Mouse (Mus musculus) lung, postnatal 10 days (tissue): ENCODE results near the gene Tgm7.
"Not testable (repeated sequence)": the region's sequence is repeated elsewhere in the genome, so short reads cannot be mapped to it uniquely, and the experiment has no call there.

Source experiments
- DNase-seq: peaks from one replicate; pipeline ENCODE4 v3.0.0; 2021

Tgm7 gene

DNA sequence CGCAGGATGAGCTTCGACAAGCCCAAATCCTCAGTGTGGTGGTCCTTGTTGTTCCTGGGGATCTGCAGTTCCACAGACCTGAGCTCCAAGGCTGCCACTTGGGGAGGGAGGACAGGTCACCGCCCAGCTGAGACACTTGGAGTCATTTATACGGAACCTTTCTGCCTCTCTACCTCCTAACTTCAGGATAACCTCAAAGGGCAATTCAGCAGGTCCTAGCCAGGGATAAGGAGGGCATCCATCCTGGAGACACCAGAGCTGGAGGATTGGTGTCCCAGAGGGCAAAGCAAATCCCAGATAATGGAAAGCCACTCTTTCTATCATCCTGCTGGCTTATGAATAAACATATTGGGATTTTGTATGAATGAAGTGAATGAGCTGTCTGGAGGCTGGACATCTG is at the start of gene Tgm7:
TSS of gene Tgm7 (minus strand) at position 101 of the 400 bp plus-strand sequence.
- DNase-seq = no peak

DNA sequence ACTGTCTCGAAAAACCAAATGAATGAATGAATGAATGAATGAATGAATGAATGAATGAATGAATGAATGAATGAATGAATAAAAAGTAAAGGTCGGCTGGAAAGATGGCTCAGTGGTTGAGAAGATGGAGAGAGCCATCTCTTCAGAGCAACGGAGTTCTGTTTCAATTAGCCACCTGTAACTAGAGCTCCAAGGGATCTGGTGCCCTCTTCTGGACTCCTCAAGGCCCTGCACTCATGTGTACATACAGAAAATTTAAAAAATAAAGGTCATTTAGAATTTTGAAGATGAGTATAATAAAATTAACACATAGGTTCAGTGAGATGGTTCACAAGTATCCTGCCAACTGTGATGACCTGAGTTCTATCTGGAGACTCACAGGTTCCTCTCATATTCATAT is 43.5 kb upstream of the Tgm7 start:
- DNase-seq = no peak

DNA sequence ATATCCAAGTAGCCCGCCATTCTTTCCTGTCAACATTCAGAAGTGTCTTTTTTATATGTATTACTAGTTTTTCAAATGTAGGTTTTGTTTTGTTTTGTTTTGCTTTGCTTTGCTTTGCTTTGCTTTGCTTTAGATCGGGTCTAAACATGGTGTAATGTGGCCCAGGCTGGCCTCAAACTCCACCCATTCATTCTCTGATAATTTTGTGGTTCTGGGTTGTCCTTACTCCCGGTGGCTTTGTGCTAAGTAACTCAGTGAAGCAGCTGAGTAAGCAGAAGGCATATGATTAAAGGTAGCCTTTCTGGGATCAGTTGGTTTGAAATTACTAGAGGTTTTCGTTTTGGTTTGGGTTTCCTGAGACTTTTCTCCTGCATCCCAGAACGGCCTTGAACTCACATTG is 40.1 kb upstream of the Tgm7 start:
- DNase-seq = no peak

GRCm38 (mm10) chr2:121142415-121142814 is 32.8 kb upstream of the Tgm7 start:
- no peak for DNase-seq

- DNase-seq = no peak
Observed at GRCm38 (mm10) chr2:121141216-121142035, 31.8 kb upstream of the Tgm7 start.

- DNase-seq = peak; percentile 91
Observed at GRCm38 (mm10) chr2:121140018-121140882, 30.7 kb upstream of the Tgm7 start, which contains the start of the genes Adal and Lcmt2. Gene Adal, plus strand, starts transcription at chr2:121140428. Gene Lcmt2, minus strand, starts transcription at chr2:121140653.

- peak; percentile 61 for DNase-seq
Observed at GRCm38 (mm10) chr2:121139266-121140017, 29.8 kb upstream of the Tgm7 start.

GRCm38 (mm10) chr2:121137371-121137770 is 27.8 kb upstream of the Tgm7 start:
- no peak for DNase-seq

GRCm38 (mm10) chr2:121132822-121133221 is 23.2 kb upstream of the Tgm7 start:
- DNase-seq = no peak

DNA sequence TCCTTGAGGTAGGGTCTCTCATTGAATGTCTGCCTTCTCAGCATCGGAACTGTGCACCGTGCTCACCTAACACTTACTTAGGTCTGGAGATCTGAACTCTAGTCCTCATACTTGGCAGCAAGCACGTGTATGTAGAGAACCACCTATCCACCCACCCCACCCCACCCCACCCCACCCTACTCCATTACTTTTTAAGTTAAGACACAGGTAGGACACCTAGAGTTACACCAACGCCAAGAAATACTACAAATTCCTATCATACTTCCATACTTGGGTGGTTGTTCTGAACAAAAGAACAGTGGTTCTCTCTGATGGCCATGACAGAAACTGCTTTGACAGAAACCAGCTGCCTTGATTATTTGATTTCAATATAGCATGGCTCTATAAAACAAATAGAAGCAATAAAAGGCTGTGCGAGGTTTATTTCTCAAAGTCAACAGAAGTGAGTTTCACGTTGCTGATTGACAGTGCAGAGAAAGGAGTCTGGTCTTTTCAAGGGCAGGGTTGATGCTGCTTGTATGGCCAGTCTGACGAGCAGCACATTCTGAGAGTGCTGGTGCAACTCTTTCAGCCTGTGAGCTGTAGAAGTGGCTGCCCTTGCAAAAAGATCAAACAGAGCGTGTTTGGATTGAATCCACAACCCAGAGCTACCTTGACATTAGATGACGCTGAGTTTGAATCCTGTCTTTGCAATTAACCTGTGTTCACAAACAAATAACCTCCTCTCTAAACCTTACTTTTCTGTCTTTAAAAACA is 19.4 kb upstream of the Tgm7 start:
- no peak for DNase-seq

DNA sequence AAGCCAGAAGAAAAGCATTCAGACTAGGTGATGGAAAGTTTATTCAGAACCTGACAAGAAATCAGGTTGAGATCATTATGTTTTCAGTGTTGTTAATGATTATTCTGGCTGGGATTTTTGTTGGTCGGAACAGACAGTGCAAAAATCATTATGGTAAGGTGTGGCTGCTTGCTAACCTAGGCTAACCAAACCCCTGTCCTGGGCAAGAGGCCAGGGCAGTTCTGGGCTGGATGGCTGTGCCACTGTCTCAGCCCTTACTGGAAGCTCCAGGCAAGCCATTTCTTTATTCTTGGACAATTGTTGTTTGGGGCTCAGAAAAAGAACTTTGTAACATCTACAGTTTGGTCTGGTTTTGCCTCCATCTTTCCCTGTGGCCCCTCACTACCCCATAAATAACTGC is 17.9 kb upstream of the Tgm7 start:
- no peak for DNase-seq

DNA sequence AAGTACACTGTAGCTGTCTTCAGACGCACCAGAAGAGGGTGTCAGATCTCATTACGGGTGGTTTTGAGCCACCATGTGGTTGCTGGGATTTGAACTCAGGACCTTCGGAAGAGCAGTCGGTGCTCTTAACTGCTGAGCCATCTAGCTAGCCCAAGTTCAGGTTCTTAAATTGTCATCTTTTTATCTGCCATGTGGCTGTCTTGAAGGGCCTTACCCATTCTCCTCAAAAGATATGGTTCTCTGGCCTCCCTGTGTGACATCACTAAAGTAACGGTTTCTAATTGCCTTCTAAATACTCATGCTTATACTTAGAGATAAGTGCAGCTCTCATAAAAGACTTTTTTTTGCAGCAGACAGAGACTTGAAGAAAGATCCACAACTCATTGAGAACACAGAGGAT is 16.7 kb upstream of the Tgm7 start:
- DNase-seq = not testable (repeated sequence)

- DNase-seq = peak; percentile 63
Observed at GRCm38 (mm10) chr2:121119260-121119659, 9.7 kb upstream of the Tgm7 start.

- DNase-seq = no peak
Observed at GRCm38 (mm10) chr2:121115418-121115817, 5.8 kb upstream of the Tgm7 start.

GRCm38 (mm10) chr2:121105940-121106339 is 3.7 kb downstream of the Tgm7 start:
- DNase-seq = no peak

DNA sequence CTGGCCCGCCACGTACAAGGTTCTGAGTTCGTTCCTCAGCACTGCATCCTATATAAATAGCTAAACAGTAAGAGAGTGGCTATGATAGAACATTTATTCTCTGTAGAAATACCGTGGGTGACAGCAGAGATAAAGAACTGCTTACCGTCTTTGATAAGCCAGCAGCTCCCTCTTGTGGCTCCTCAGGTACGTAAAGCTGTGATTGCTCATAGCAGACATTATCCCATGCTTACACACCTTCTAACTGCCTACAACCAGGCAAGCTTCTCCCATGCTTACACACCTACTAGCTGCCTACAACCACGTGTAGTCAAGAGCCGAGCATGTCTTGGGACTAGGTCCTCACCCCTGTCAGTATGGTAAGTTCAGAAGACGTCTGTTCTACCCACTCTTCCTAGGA is 7.5 kb downstream of the Tgm7 start:
- DNase-seq = peak; percentile 72

DNA sequence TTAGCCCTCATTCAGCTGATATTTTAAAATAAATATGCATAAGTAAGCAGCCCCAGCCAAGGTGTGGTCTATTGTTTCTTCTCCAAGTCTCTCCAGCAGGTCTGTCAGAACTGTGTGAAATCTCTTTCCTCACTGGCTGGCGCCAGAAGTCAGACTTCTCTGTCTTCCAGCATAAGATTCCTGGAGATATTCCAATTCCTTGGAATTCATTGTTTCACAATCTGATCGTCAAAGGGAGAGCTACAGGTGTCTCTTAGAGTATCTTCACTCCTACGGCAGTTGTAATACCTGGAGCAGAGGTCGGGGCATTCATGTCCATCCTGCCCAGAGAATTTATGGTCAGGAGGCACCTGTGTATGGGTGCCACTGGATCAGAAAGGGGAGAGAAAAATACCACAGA is 19.8 kb downstream of the Tgm7 start:
- no peak for DNase-seq

DNA sequence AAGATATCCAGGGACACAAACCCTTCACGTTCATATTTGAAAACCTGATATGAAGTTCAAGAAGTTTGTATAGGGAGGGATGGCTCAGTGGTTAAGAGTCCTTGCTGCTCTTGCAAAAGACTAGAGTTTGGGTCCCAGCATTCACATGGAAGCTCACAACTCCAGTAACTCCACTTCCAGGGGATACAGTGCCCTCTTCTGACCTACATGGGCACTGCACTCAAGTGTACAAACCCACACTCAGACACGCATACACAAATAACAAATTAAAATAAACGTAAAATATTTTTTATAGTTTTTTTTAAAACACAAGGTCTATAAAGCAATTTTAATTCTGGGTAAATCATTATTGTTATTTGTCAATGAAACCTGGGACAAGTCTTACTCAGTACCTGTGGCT is 21.1 kb downstream of the Tgm7 start:
- DNase-seq = no peak

DNA sequence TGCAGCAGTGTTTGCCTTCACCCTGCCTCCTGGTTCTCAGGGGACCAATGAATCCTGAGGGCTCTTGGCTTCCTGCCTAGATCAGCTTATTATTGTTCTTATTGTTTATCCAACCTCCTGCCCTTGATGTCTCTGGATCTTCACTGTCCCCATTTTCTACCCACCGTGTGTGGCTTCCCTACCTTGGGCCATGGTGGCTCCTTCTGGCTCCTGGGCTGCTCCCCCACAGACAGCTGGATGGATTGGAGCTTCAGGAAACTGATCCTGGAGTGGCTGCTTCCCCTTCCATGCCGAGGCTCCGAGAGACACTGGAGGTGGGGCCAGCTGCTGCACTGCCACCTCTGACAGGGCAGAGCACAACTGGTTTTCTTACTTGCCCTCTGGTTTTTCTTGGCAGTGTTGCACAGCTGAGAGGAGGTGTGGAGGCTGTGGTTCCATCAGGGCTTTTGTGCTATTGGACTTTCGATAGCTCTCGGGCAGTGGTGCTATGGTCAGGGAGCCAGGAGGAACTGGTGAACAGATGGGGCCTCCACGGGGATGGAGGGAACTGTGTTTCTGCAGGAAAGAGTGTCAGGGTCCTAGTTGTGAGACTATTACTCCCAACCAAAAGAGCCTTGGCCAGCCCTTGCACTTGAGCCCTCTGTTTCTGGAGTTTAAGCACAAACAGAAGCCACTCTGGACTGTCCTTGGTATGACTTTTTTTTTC is 24.0 kb downstream of the Tgm7 start, which contains the start of gene Tgm5:
TSS of gene Tgm5 (minus strand) at position 362 of the 706 bp plus-strand sequence.
- peak; percentile 9 for DNase-seq

GRCm38 (mm10) chr2:121082626-121083025 is 27.0 kb downstream of the Tgm7 start:
- DNase-seq = no peak

GRCm38 (mm10) chr2:121074747-121075146 is 34.8 kb downstream of the Tgm7 start:
- DNase-seq = no peak

- peak; percentile 62 for DNase-seq
Observed at GRCm38 (mm10) chr2:121071871-121072270, 37.7 kb downstream of the Tgm7 start.
